Mouse (Mus musculus): Measurements from ENCODE around the gene Cfl1.

The Cfl1 gene

GRCm38 (mm10) chr19:5529325-5530137 lies 39.3 kb downstream of the Cfl1 start:
- peak; percentile 94 for DNase-seq (ENCODE audit: extremely low spot score)

- no peak for DNase-seq (ENCODE audit: extremely low spot score)
These were observed 39.9 kb downstream of the Cfl1 start for GRCm38 (mm10) chr19:5530138-5530524.

GRCm38 (mm10) chr19:5532520-5532919 lies 42.3 kb downstream of the Cfl1 start:
- no peak for DNase-seq (ENCODE audit: extremely low spot score)

- DNase-seq (ENCODE audit: extremely low spot score) = no peak
These were observed 48.5 kb downstream of the Cfl1 start for GRCm38 (mm10) chr19:5538786-5539185.

- no peak for DNase-seq (ENCODE audit: extremely low spot score)
These were observed 53.1 kb downstream of the Cfl1 start for GRCm38 (mm10) chr19:5543362-5543761.

- no peak for DNase-seq (ENCODE audit: extremely low spot score)
These were observed 53.8 kb downstream of the Cfl1 start for GRCm38 (mm10) chr19:5544031-5544430.
